Mouse (Mus musculus) c-Kit-positive CD71-positive TER-119-positive erythroid progenitor cells, embryonic 14.5 days (primary cell): ENCODE data around the gene Prdx6.

Experiments
- DNase-seq: peaks from one replicate; pipeline ENCODE4 v3.0.0-alpha.2; 2013; ENCODE audit warnings: low spot score

Prdx6 gene

DNA sequence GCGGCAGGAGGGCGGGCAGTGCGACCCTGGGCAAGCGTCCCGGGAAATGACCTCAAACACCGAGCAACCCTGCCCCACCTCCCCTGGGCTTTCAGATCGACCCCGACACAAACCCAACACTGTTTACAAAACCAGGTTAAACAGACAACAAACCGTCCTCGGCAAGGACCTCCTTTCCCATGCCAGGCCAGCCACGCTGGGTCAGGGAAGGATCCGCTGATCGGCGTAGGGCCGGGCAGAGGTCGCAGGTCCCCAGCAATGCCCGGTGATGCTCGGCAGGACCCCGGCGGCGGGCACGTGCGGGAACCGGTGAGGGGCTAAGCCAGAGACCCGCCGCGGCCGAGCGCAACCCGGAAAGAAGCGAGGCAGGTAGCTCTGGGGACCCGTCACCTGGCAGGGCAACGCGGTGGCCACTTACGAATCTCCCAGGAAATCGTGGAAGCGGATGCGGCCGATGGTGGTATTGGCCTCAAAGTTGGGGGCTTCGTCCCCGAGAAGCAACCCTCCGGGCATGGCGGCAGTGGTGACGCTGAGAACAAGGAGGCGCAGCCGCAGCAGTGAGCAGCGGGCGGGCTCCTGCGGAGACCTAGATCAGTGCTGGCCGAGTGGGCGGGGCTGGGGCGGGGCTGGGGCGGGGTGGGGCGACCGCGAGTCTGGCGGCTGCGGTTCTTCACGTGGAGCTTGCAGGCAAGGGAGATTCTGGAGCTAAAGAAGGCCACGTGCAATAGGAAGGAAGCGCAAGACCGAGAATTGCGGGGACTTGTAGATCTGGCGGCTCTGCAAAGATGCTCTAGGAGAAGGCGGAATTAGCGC lies at the start of gene Prdx6:
TSS of gene Prdx6 (minus strand) at position 616 of the 813 bp plus-strand sequence.
- DNase-seq: peak; percentile 77

DNA sequence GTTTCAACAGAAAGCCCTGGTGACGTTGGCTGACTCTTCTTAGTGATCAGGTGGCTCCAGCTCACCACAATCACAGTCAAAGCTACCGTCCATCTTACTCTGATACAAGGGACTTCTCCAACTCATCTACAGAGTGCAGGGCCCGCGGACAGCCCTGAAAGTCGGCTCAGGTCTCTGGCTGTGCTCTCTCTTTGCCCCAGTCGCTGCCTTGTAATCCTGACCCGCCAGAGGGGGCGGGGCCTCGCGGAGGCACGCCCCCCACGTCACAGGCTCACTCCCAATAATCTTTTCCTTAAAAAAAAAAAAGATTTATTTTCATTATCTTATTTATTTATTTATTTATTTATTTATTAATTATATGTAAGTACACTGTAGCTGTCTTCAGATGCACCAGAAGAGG lies 37.2 kb upstream of the Prdx6 start:
- DNase-seq: no peak

GRCm38 (mm10) chr1:161286726-161287310 lies 35.8 kb upstream of the Prdx6 start:
- DNase-seq: peak; percentile 75

DNA sequence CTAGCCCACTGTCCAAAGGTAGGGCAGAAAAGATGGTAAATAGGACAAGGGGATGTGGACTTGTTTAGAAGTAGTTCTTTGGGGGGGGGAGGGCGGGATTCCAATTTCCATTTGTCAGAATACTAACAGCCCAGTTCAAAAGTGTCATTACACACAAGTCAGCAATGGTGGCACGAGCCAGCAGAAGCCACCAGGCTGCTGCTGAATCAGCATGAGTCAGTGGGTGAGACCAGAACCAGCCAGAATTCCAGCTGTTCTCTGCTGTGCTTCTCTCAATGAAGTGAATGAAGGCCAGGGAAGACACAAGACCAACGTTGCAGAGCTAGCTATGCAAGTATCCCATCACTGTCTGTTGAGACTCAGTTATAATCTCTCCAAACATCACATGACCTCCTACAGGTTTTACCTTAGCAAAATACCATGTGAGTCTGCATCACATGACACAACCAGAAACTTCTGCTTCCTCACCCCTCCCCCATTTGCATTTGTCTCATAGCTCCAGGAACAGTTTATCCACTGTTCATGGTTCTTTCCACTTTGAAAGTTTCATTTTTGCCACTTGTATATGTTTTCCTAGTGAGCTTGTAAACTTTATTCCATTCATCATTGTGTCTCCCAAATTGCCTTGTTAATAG lies 30.2 kb upstream of the Prdx6 start:
- DNase-seq: no peak

DNA sequence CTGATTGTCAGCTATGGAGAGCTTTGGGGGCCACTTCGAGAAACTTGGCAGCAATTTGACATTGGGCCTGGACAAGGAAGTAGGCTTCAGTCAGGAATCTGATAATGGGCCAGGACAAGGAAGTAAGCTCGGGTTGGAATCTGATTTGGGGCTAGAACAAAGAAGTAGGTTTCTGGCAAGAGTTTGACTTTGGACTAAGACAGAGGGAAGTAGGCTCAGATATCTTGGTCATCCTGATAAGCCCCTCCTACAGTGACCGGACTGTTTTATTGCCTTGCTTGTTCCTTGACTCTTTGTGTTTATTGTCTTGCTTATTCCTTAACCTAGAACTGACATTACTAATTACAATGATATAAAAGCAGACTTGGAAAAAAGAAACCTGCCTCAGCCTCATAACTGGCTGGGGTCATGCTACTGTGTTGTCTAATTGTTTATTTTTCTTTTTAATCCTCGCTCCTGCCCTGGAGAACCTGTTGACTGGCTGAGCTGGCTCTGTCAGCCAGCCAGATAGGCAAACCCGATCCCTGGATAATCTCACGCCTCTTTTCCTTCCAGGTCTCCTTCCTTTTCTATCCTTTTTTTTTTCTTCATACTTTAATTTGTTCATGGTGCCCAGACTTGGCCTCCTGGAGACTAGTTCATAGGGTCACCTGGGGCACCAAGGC lies 28.4 kb upstream of the Prdx6 start:
- DNase-seq: no peak

DNA sequence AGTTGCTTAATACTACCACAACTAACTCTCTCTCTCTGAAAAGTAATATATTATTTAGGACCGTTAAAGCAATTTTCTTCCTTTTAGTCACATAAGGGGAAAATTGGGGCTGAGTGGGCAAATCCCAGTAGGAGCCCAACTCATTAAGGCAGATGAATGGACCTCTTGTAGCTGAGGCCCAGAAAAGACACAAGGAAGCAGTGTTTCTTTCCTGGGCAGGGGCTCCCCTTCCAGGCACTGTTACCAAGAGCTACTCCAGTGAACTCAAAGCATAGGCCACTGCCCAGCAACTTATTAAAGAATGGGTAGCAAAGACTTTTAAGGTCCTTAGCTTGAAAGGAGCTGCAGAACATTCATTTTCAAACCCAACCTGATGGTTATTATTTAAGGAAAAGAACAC lies 22.5 kb upstream of the Prdx6 start:
- no peak for DNase-seq

GRCm38 (mm10) chr1:161271461-161271810 lies 20.4 kb upstream of the Prdx6 start:
- DNase-seq: no peak

- no peak for DNase-seq
Measured at GRCm38 (mm10) chr1:161270776-161271460, 19.9 kb upstream of the Prdx6 start.

GRCm38 (mm10) chr1:161269346-161269745 lies 18.3 kb upstream of the Prdx6 start:
- DNase-seq: no peak

DNA sequence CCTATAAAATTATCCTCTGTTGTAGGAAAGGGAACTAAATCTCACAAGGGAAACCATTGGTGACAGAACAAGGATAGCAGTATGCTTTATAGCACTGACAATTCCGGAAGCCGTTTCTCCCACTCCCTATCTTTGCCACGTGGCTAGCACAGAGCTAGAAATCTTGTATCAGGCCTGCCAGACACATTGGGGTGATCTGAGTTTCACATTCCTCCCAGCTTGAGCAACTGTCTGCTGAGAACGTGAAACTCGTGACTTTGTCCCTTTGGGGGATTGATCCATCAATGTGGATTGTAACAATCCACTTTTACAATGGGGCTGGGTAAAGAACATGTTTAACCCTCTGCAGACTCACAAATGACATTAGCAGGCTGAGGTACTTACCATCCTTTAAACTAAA lies 17.9 kb upstream of the Prdx6 start:
- peak; percentile 62 for DNase-seq

- DNase-seq: no peak
Measured at GRCm38 (mm10) chr1:161268116-161268515, 17.1 kb upstream of the Prdx6 start.

DNA sequence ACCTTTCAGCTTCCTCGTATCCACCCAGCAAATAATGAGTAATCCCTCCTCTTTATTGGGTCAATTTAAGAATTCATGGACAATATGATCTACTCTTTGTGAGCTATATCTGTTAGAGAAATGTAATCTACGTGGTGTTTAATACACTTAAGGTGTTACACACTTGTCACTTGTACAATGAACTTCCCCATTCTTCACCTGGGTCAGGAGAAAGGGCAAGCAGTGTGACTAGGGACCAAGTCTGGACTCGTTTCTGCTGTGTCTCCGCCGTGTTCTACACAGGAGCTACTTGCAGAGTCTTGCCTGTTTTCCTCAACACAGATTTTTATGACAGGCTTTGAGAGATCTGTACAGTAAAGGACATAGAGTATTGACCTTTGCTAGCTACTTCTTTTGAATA lies 13.9 kb upstream of the Prdx6 start:
- no peak for DNase-seq

DNA sequence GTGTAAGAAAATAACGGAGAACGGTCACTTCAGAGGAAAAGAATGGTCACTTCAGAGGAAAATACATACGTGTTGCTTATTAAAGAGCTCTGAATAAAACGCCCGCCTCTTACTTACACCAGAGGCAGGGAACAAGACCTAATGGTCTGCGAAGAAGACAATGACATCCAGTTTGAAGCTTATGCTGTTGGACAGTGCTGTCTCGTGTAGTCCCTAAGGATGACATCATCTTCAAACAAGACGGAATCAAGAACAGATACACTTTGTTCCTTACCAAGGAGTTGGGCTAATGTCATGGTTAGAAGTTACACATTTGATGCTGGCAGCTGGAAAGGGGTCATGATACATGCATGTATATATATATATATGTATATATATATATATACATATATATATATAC lies 12.6 kb upstream of the Prdx6 start:
- no peak for DNase-seq

DNA sequence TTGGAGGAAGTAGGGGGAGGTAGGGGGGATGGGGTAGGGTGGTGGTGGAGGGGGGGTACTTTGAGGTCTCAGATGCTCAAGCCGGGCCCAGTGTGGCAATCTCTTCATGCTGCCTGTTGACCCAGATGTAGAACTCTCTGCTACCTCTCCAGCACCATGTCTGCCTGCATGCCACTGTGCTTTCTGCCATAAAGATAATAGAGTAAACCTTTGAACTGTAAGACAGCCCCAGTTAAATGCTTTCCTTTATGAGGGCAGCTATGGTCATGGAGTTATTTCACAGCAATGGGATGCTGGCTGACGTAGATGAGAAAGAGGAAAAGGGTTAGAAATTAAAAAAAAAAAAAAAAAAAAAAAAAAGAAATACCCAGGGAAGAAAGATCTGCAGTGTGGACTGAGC lies 11.5 kb upstream of the Prdx6 start:
- no peak for DNase-seq

- DNase-seq: no peak
Measured at GRCm38 (mm10) chr1:161260761-161261160, 9.7 kb upstream of the Prdx6 start.

DNA sequence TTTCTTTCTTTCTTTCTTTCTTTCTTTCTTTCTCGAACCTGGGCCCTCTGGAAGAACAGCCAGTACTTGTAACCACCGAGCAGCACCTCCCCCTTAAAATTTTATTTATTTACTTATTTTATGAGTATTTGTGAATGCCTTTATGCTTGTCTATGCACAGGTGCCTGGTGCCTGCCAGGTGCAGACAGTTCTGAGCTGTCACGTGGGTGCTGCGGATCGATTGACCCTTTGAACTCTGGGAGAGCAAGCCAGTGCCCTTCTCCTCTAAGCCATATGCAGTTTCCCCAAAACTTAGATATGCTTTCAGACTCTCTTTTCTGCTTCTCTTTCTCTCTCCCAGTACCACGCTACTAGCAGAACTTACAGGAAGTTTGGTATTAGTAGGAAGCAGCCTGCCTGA lies 8.1 kb upstream of the Prdx6 start:
- DNase-seq: no peak

- no peak for DNase-seq
Measured at GRCm38 (mm10) chr1:161258331-161258730, 7.3 kb upstream of the Prdx6 start.

GRCm38 (mm10) chr1:161256918-161257317 lies 5.9 kb upstream of the Prdx6 start:
- no peak for DNase-seq

DNA sequence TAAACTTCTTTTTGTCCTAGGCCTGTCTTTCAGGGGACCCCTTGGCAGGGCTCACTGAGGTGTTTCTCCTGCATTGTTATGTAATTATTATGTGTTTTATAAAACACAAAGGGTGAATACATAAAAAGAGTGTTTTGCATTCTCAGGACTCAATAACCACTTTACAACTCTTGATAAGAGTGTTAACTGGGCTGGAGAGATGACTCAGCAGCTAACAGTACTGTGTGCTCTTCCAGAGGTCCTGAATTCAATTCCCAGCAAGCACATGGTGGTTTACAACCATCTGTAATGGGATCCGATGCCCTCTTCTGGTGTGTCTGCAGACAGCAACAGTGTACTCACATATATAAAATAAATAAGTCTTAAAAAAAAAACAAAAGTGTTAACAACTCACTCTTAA lies 3.3 kb upstream of the Prdx6 start:
- DNase-seq: peak; percentile 60

DNA sequence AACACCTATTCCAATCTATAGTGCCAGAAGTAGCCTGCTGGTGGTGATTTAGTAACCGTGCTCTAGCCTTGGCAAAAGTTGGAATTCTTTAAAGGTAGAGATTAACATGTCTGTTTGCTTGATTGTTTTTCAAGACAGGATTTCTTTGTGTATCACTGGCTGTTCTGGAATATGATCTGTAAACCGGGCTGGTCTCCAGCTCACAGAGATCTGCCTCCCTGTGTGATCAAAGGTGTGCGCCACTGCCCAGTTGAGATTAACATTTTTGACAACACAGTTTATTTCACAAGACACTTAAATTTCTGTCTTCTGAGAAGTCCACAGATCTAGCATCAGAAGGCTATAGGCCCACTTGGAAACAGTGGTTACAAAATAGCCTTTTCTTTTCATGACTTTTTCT lies 1.9 kb upstream of the Prdx6 start:
- DNase-seq: no peak

DNA sequence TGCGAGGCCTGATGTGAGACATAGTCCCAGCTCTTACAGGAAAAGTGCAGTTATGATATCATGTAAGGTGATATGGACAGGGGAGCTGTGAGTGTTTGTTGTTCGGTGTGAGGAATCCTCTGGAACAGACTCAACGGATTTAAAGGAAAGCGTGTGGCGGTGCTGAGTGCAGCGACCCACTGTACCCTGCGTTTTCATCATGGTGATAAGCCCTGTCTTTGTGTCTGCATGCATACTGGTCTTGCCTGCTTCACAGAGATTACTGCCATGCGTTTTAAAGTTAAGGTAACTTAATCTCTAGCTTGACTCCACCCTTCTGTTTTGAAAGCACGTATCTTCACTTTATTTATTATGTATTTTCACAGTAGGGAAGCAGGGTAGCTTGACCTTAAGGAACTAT lies 1.3 kb upstream of the Prdx6 start:
- DNase-seq: peak; percentile 64
